Mouse (Mus musculus) CH12.LX (cell line): ENCODE results near the gene Nradd.

Source experiments
- CTCF ChIP-seq, 2 experiments: IDR thresholded peaks in 1 of 2; conservative IDR thresholded peaks in 1 of 2; 2 replicates each; pipeline ENCODE4 v1.5.1; 2011 to 2012; ENCODE audit warnings: low read depth in 2 of 2, low read length in 2 of 2, improper control_type of control experiment in 1 of 2, inconsistent platforms in 1 of 2, mild to moderate bottlenecking in 1 of 2, moderate library complexity in 1 of 2
- GABPA ChIP-seq: IDR thresholded peaks from 2 replicates; pipeline ENCODE4 v1.6.1; 2012; ENCODE audit warnings: low read depth, low read length, improper control_type of control experiment, inconsistent platforms; ENCODE audit not compliant: insufficient replicate concordance
- MEF2A ChIP-seq: IDR thresholded peaks from 2 replicates; pipeline ENCODE4 v1.6.1; 2014; ENCODE audit warnings: low read depth, mild to moderate bottlenecking, inconsistent platforms, low read length, improper control_type of control experiment, borderline replicate concordance
- PAX5 ChIP-seq: IDR thresholded peaks from 2 replicates; pipeline ENCODE4 v1.6.1; 2012; ENCODE audit warnings: low read length, inconsistent platforms, mixed read lengths
- POLR2A ChIP-seq: IDR thresholded peaks from 2 replicates; pipeline ENCODE4 v1.6.1; 2011; ENCODE audit warnings: low read depth, mild to moderate bottlenecking, improper control_type of control experiment, low read length

- TF ChIP-seq PAX5, result no peak
- TF ChIP-seq GABPA, result no peak
- no peak for TF ChIP-seq MEF2A
- TF ChIP-seq CTCF (conservative IDR thresholded peaks at IDR 0.05 in 1 of 2, IDR thresholded peaks at IDR 0.05 in 1 of 2; ENCODE audit: low read depth in 2 of 2, low read length in 2 of 2), result no peak
- no peak for TF ChIP-seq POLR2A
Observed at GRCm38 (mm10) chr9:110622621-110623219, 1.5 kb downstream of the Nradd start.
